In the genomic region with DNA sequence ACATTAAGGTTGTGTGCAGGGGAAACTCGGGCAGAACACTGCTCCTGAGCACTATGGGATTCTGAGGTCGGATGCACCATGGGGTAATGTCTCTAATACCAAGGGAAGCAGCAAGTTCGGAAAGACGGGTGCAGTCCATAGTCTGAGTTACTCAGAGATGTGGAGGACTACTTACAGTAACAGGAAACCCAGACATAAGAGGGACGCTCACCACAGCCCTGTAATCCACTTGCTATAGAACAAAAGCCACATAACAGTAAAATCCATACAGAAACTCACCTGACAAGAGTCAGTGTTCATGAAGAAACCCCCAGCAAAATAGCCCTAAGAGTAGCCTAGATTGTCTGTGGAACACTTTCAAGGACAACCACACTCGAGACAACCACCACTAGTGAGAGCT, we compare ENCODE assay signal across 15 mouse cellular contexts.
DNase-seq lines count a peak whose midpoint lies in the region; ATAC-seq and TF ChIP-seq lines count a peak whose summit lies in the region.
"Had no signal": no experiment of that assay in that cellular context is flagged by ENCODE, and none has a peak within 500 bp of the region (broad histone marks: within the 10 kb centered on the region; RNA-seq: fewer than 3 reads in every experiment).

No protein-coding gene starts in this region.

- no peak for TF ChIP-seq CTCF in stomach, postnatal 0 days (IDR thresholded peaks at IDR 0.05; ENCODE audit: low read depth)

- ATAC-seq in forebrain, embryonic 13.5 days = no peak
- no peak for ATAC-seq in hindbrain, embryonic 13.5 days (ENCODE audit: low FRiP score)
- ATAC-seq in hindbrain, embryonic 12.5 days (ENCODE audit: low FRiP score) = no peak
- ATAC-seq in neural tube, embryonic 13.5 days (ENCODE audit: low read depth) = no peak
- ATAC-seq in stomach, postnatal 0 days (ENCODE audit: low FRiP score, low TSS enrichment) = no peak
- ATAC-seq: forebrain, embryonic 16.5 days; midbrain, embryonic 16.5 days had no signal

- H3K4me1 ChIP-seq in forebrain, embryonic 13.5 days = peaks cover 41% of the 10 kb centered on the region
- peaks cover 38% of the 10 kb centered on the region for H3K4me1 ChIP-seq in forebrain, embryonic 10.5 days
- H3K4me1 ChIP-seq in hindbrain, embryonic 13.5 days (replicated peaks) = peaks cover 38% of the 10 kb centered on the region
- H3K4me1 ChIP-seq in hindbrain, embryonic 12.5 days = peaks cover 24% of the 10 kb centered on the region
- H3K4me1 ChIP-seq in neural tube, embryonic 13.5 days (replicated peaks) = peaks cover 40% of the 10 kb centered on the region
- H3K4me1 ChIP-seq in stomach, postnatal 0 days (replicated peaks; ENCODE audit: control insufficient read depth, insufficient read depth) = peaks cover 3% of the 10 kb centered on the region; the same call in 1 of the 2 replicates

- no peak overlapping the region for H3K4me2 ChIP-seq in forebrain, embryonic 13.5 days
- H3K4me2 ChIP-seq in hindbrain, embryonic 13.5 days = no peak overlapping the region
- H3K4me2 ChIP-seq in hindbrain, embryonic 12.5 days (replicated peaks) = no peak overlapping the region
- no peak overlapping the region for H3K4me2 ChIP-seq in neural tube, embryonic 13.5 days
- H3K4me2 ChIP-seq in stomach, postnatal 0 days (replicated peaks; ENCODE audit: low read depth) = no peak overlapping the region
- H3K4me2 ChIP-seq: hindbrain, embryonic 14.5 days; lung, embryonic 14.5 days had no signal

- no peak for TF ChIP-seq EP300 in stomach, postnatal 0 days (optimal IDR thresholded peaks at IDR 0.05)

- 84% methylated on average over 6 of the region's 6 CpGs for WGBS in forebrain, embryonic 13.5 days
- WGBS in forebrain, embryonic 10.5 days = 80% methylated on average over 6 of the region's 6 CpGs
- WGBS in hindbrain, embryonic 13.5 days = 88% methylated on average over 6 of the region's 6 CpGs
- WGBS in hindbrain, embryonic 12.5 days = 77% methylated on average over 6 of the region's 6 CpGs
- 77% methylated on average over 6 of the region's 6 CpGs for WGBS in neural tube, embryonic 13.5 days
- WGBS in stomach, postnatal 0 days = 61% methylated on average over 6 of the region's 6 CpGs

- no peak for DNase-seq in forebrain, embryonic 10.5 days (ENCODE audit: extremely low spot score, low spot score)
- no peak for DNase-seq in neural tube, embryonic 10.5 days (ENCODE audit: extremely low spot score, low spot score)
- DNase-seq in stomach, postnatal 0 days (ENCODE audit: low spot score) = no peak
- DNase-seq in gastrocnemius, postnatal 4 days (ENCODE audit: low spot score in 2 of 2) = no peak
- DNase-seq: adrenal gland, postnatal 25 days; cerebellum, adult 11-12 months; kidney, postnatal 14 days; lung, embryonic 14.5 days had no signal

- H3K9me3 ChIP-seq in forebrain, embryonic 13.5 days (replicated peaks) = no peaks in the 10 kb centered on the region
- H3K9me3 ChIP-seq in forebrain, embryonic 10.5 days = no peaks in the 10 kb centered on the region
- H3K9me3 ChIP-seq in hindbrain, embryonic 13.5 days = no peaks in the 10 kb centered on the region
- no peaks in the 10 kb centered on the region for H3K9me3 ChIP-seq in hindbrain, embryonic 12.5 days (replicated peaks)
- H3K9me3 ChIP-seq in neural tube, embryonic 13.5 days = no peaks in the 10 kb centered on the region
- H3K9me3 ChIP-seq in stomach, postnatal 0 days (ENCODE audit: control insufficient read depth, low read length) = no peaks in the 10 kb centered on the region

- H3K9ac ChIP-seq in forebrain, embryonic 13.5 days = 0 out of 2 replicates have a peak overlapping the region, but pooled peaks have one; percentile 9
- 0 out of 2 replicates have a peak overlapping the region, but pooled peaks have one; percentile 35 for H3K9ac ChIP-seq in hindbrain, embryonic 13.5 days
- no peak overlapping the region for H3K9ac ChIP-seq in hindbrain, embryonic 12.5 days
- 0 out of 2 replicates have a peak overlapping the region, but pooled peaks have one; percentile 12 for H3K9ac ChIP-seq in neural tube, embryonic 13.5 days
- H3K9ac ChIP-seq in stomach, postnatal 0 days (ENCODE audit: low read length) = no peak overlapping the region
- H3K9ac ChIP-seq: hindbrain, embryonic 14.5 days; lung, embryonic 14.5 days had no signal

- H3K36me3 ChIP-seq in forebrain, embryonic 13.5 days (ENCODE audit: poor library complexity, severe bottlenecking) = no peaks in the 10 kb centered on the region
- peaks cover 18% of the 10 kb centered on the region for H3K36me3 ChIP-seq in forebrain, embryonic 10.5 days (replicated peaks)
- H3K36me3 ChIP-seq in hindbrain, embryonic 13.5 days = no peaks in the 10 kb centered on the region
- H3K36me3 ChIP-seq in hindbrain, embryonic 12.5 days = no peaks in the 10 kb centered on the region
- H3K36me3 ChIP-seq in neural tube, embryonic 13.5 days = no peaks in the 10 kb centered on the region
- H3K36me3 ChIP-seq in stomach, postnatal 0 days (ENCODE audit: control insufficient read depth, insufficient read depth, low read length) = no peaks in the 10 kb centered on the region

- H3K27me3 ChIP-seq in forebrain, embryonic 13.5 days = no peaks in the 10 kb centered on the region
- H3K27me3 ChIP-seq in forebrain, embryonic 10.5 days (ENCODE audit: poor library complexity, severe bottlenecking) = no peaks in the 10 kb centered on the region
- no peaks in the 10 kb centered on the region for H3K27me3 ChIP-seq in hindbrain, embryonic 13.5 days
- H3K27me3 ChIP-seq in hindbrain, embryonic 12.5 days = no peaks in the 10 kb centered on the region
- H3K27me3 ChIP-seq in neural tube, embryonic 13.5 days = no peaks in the 10 kb centered on the region
- no peaks in the 10 kb centered on the region for H3K27me3 ChIP-seq in stomach, postnatal 0 days (ENCODE audit: control insufficient read depth, insufficient read depth, low read length)

- no peak overlapping the region for H3K27ac ChIP-seq in forebrain, embryonic 13.5 days
- H3K27ac ChIP-seq in forebrain, embryonic 10.5 days = no peak overlapping the region
- no peak overlapping the region for H3K27ac ChIP-seq in hindbrain, embryonic 13.5 days
- no peak overlapping the region for H3K27ac ChIP-seq in hindbrain, embryonic 12.5 days
- H3K27ac ChIP-seq in neural tube, embryonic 13.5 days (replicated peaks) = no peak overlapping the region
- peak overlapping the region; percentile 58 for H3K27ac ChIP-seq in stomach, postnatal 0 days (replicated peaks)
- H3K27ac ChIP-seq: hindbrain, embryonic 14.5 days had no signal

- H3K4me3 ChIP-seq in forebrain, embryonic 13.5 days = no peak overlapping the region
- H3K4me3 ChIP-seq in forebrain, embryonic 10.5 days = no peak overlapping the region
- no peak overlapping the region for H3K4me3 ChIP-seq in hindbrain, embryonic 13.5 days
- H3K4me3 ChIP-seq in hindbrain, embryonic 12.5 days = no peak overlapping the region
- no peak overlapping the region for H3K4me3 ChIP-seq in neural tube, embryonic 13.5 days
- no peak overlapping the region for H3K4me3 ChIP-seq in stomach, postnatal 0 days (ENCODE audit: low read depth, low read length)

Comparison
In these comparisons a context has a peak if more than half of its experiments do, and no peak if none do; other contexts are left out.
1. H3K9ac ChIP-seq: peak in forebrain, embryonic 13.5 days (single experiment), hindbrain, embryonic 13.5 days (single experiment) and neural tube, embryonic 13.5 days (single experiment); none in hindbrain, embryonic 12.5 days (single experiment) and stomach, postnatal 0 days (single experiment).